Mouse (Mus musculus) small intestine, adult 2 months (tissue): ENCODE data around the gene Angptl1.

ENCODE experiments used
- CTCF ChIP-seq: fragments of 200-500 bp; IDR thresholded peaks from 2 replicates; pipeline ENCODE4 v1.5.1; 2012; ENCODE audit warnings: low read depth, mild to moderate bottlenecking, control low read depth, inconsistent platforms, low read length, moderate library complexity, mixed read lengths; ENCODE audit not compliant: insufficient replicate concordance, insufficient read length; ENCODE audit errors: extremely low read depth
- POLR2A ChIP-seq: fragments of 200-500 bp; IDR thresholded peaks from 2 replicates; pipeline ENCODE4 v1.6.1; 2012; ENCODE audit warnings: low read depth, mild to moderate bottlenecking, control low read depth, inconsistent platforms, low read length, moderate library complexity

- no peak for TF ChIP-seq POLR2A
- no peak for TF ChIP-seq CTCF
Observed at GRCm38 (mm10) chr1:156870616-156871015, 32.3 kb downstream of the Angptl1 start.
